Mouse (Mus musculus): ENCODE results near the gene Cd300c. TPM values are rescaled to one million over a fixed set of nuclear protein-coding genes. Genes with fewer than 3 reads are reported as not detected.
"Not testable (repeated sequence)": the region's sequence is repeated elsewhere in the genome, so short reads cannot be mapped to it uniquely, and the experiment has no call there.

The Cd300c gene
- 0.21 and 0.51 TPM in 2 replicates for polyA plus RNA-seq (2012; rRNA removed)

DNA sequence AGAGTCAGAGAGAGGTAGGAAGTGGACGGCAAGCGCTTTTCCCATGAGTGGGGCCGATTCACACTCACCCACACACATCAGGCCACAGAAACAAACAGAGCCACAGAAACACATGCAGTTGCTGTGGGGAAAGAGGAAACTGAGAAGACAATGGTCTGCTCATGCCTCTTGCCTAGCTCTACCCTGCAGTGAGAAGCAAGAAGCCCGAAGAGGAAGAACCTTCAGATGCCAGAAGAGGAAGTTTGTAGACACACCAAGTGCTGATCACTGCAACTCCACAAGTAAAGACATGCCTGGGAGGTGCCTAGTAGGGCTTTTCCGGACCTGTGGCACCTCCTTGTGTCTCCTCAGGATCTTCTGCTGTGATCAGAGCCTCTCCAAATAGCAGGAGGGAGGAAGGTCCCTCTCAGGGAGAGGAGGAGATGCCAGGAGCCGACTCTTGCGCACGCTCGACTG lies at the start of gene Cd300c:
TSS of gene Cd300c (minus strand) at position 406 of the 456 bp plus-strand sequence.
- no peak for DNase-seq (ENCODE audit: low spot score)

DNA sequence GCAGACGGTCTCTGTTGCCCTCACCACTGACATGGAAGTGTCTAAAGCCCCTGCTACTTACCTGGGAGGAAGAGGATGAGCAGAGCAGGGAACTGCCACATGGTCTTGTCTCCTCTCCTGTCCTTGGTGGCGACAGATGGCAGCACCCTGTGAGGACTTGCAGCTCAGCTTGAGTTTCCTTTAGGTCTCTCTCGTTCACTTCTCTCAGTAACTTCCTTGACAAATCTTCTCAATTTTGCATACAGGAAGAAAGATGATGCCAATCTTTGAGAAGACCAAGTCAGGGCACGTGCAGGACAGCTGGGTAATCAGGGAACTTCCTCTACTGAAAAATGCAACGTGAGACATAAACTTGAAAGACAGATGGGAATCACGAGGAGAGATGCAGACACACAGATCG lies 47.1 kb upstream of the Cd300c start, which contains the start of gene Cd300ld2:
TSS of gene Cd300ld2 (minus strand) at position 101 of the 400 bp plus-strand sequence.
- not testable (repeated sequence) for DNase-seq (ENCODE audit: low spot score)

DNA sequence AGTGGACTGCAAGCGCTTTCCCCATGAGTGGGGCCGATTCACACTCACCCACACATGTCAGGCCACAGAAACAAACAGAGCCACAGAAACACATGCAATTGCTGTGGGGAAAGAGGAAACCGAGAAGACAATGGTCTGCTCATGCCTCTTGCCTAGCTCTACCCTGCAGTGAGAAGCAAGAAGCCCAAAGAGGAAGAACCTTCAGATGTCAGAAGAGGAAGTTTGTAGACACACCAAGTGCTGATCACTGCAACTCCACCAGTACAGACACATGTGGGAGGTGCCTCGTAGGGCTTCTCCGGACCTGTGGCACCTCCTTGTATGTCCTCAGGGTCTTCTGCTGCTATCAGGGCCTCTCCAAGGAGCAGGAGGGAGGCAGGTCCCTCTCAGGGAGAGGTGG lies 35.1 kb upstream of the Cd300c start:
- no peak for DNase-seq (ENCODE audit: low spot score)

DNA sequence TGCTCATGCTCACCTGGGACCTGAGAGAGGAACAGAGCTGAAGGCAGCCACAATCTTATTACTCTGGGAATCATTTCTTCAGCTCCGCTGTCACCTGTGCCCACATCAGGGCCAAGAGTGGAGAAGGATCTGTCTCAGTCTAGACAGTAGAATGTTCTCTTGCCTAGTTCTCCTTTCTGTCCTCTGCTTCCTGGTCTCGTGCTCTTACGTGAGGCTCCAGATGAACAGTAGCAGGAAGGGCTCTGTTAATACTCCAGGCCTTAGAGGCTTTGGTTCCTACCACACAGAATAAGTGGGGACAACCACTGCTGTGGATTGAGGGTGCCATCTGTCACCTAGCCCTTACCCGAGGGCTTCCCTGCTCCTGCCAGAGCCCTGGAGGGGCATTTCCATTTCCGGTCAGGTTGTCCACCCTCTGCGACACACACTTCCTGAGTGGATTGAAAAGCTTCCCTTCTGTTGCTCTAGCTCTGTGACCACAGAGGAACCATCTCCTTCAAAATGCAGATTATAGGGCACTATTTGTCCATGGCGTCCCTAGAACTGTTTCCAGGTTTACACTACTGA lies 32.6 kb upstream of the Cd300c start, which contains the start of gene Cd300c2:
TSS of gene Cd300c2 (minus strand) at position 407 of the 567 bp plus-strand sequence.
- no peak for DNase-seq (ENCODE audit: low spot score)

DNA sequence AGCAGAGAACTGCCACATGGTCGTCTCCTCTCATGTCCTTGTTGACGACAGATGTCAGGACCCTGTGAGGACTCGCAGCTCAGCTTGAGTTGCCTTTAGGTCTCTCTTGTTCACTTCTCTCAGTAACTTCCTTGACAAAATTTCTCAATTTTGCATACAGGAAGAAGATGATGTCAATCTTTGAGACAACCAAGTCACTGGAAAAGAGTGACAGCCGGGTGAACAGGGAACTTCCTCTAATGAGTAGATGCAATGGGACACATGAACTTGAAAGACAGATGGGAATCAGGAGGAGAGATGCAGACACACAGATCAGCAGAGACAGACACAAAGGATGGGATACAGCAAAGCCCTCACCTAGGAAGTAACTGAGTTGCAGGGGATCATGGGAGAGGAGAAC lies 20.8 kb upstream of the Cd300c start, which contains the start of gene Cd300ld:
TSS of gene Cd300ld (minus strand) at position 130 of the 400 bp plus-strand sequence.
- no peak for DNase-seq (ENCODE audit: low spot score)

DNA sequence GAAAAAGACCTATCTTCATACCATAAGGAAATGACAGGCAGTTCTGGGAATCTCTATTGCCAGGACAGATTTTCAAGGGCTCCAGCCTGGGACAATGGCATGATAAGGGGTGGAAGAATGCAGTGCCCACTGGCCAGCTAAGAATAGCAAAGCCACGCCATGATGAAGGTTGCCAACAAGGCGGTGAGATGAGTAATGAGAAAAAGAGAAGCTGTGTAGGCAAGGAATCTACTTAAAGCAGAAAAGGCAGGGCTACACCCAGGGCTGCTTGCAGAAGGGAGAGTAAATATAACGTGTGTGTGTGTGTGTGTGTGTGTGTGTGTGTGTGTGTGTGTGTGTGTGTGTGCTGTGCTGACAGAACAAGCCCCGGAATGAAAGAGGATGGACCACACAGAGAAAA lies 12.9 kb upstream of the Cd300c start:
- DNase-seq (ENCODE audit: low spot score), result no peak

DNA sequence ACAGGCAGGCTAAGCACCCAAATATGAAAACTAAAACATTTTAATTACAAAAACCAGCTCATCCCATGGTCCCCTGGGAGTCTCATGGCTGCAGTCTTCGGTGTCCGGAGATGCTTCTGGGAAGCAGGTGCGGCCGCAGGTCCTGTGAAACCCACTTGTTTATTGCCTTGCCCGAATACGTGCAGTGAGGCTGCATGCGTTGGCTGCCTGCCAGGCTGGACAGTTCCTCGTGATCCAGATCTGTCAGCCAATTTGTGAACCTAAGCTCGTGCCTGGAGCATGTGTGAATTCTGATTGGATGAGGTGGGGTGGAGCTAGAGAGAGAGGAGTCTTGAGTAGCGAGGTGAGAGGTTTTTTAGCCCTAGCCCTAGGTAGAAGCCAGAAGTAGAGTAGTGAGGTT lies 3.8 kb upstream of the Cd300c start:
- no peak for DNase-seq (ENCODE audit: low spot score)

DNA sequence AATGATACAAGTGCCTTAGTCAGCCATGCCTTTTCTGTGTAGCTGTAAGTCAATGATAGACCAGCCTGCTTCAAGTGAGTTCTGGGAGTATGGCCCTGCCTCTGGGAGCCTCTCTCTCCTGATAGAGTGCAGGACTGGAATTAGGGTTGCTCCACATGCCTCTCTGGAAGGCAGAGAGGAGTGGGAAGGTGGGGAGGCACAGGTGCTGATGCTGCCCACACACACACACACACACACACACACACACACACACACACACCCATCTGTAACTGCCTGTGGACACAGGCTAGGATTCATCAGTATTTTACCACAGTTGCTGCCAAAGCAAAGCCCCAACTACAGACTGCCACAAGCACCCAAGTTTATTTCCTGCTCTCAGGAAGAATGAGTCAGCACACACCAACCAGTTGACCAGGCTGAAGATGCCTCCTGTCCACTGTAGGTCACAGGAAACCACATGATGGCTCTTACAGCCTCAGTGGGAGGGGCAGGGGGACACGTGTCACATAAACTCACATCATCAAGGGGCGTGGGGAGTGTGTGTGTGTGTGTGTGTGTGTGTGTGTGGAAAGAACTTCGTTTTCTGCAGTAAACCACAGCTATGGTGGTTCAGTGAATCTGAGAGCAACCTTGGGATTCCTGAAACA lies 3.7 kb downstream of the Cd300c start:
- DNase-seq (ENCODE audit: low spot score), result no peak

DNA sequence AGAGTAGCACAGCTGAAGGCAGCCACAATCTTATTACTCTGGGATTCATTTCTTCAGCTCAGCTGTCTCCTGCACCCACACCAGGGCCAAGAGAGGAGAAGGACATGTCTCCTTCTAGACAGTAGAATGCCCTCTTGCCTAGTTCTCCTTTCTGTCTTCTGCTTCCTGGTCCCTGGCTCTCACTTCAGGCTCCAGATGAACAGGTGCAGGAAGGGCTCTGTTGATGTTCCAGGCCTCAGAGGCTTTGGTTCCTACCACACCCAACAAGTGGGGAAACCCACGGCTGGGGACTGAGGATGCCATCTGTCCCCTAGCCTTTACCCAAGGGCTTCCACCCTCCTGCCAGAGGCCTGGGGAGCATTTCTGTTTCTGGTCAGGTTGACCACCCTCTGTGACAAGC lies 8.6 kb downstream of the Cd300c start:
- no peak for DNase-seq (ENCODE audit: low spot score)

DNA sequence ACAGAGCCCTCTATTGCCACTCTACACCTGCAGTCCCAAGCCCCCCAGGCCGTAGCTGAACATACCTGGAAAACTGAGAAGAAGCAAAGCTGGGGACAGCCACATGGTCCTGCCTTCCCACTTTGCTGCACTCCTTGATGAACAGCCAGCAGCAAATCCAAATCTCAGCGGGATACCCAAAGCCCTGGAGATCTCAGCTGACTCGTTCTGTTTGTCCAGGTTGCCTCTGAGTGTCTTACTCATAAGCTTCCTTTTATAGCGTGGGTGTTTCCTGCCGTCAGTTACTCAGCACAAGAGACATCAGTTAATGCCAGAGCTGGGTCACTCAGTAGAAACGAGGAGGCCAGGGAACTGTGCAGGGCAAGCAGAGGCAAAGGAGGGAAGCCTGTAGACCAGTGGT lies 34.8 kb downstream of the Cd300c start, which contains the start of gene Cd300lb:
TSS of gene Cd300lb (minus strand) at position 243 of the 400 bp plus-strand sequence.
- no peak for DNase-seq (ENCODE audit: low spot score)

DNA sequence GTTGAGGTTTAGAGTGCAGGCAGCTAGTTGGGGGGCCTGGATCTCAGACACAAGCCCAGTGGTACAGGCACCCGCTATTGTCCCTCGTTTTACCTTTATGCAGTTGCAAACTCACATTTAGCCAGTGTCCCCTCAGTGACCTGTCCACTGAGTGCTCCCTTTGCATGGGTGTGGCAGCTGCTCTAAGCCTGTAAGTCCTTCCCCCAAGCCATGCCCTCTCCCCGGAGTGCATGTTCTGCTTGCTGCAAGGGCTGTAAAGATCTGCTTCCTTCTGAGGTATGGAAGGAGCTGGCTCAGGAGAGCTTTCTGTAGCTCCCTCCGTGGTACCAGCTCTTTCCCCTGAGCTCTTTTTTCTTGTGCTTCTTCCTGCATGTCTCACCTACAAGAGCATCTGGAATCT lies 35.4 kb downstream of the Cd300c start:
- DNase-seq (ENCODE audit: low spot score), result no peak

DNA sequence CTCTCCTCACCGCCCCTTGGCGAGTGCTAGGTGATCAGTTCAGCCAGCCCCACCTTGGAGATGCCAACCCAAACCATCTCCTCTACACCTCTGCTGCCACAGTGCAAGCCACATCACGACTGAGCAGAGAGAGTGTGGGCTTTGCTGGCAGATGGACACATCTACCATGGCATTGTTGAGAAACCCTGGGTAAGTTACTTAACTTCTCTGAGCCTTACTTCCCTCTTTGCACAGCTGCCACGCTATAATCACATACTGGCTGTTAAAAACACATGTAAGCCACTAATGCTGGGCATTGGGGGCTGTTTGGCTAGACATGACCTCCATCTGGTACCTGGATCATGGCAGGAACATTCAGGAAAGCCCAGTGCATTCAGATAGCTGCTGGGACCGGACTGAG lies 37.9 kb downstream of the Cd300c start:
- DNase-seq (ENCODE audit: low spot score), result no peak

DNA sequence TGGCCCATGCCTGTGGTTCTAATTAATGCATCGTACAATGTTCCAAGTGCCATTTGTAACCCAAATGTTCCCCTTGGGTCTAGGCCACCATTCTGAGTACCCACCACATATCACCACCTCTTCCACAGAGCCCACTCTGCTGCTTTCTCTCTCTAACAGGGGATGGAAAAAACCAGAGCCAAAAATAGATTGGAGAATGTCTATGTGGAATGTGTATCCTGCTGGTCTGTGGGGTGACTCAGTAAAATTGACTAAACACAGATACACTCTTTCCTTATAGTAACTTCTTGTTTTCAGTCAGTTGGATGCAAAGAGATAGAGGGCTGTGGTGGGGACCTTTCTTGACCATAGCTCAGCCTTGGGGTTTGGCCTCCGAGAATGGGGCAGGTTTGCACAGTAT lies 39.4 kb downstream of the Cd300c start:
- no peak for DNase-seq (ENCODE audit: low spot score)

DNA sequence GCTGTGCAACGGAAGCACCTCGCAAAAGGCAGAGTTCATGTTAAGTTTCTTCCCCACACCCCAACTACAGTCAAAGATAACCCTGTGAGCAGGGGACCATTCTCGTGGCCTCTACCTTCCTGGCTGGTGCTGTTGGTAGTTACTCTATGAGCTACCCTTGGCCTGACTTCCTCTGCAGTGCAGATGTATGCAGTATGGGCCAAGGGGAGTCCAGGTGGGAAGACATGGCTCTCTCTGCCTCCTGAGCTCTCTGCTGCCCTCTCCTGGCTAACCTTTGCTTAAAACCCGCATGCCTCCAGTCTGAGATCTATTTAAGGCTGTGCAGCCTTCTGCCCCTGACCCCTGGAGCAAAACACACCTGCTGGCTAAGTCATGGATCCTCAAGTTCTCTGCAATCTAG lies 45.0 kb downstream of the Cd300c start:
- DNase-seq (ENCODE audit: low spot score), result no peak

DNA sequence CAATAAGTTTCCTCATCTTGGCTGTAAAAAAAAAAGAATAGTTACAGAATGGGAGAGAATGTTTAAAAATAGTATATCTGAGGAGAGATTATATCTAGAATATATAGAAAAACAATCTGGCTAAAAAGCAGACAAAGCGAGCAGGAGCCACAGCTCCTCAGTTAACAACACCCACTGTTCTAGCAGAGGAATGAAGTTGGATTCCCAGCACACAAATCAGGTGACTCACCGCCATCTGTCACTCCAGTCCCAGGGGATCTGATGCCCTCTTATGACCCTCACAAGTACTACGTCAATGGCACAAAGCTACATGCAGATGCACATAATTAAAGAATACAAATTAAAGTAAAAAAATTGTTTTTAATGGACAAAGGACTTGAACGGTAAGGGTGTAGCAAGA lies 46.5 kb downstream of the Cd300c start:
- DNase-seq (ENCODE audit: low spot score), result no peak

DNA sequence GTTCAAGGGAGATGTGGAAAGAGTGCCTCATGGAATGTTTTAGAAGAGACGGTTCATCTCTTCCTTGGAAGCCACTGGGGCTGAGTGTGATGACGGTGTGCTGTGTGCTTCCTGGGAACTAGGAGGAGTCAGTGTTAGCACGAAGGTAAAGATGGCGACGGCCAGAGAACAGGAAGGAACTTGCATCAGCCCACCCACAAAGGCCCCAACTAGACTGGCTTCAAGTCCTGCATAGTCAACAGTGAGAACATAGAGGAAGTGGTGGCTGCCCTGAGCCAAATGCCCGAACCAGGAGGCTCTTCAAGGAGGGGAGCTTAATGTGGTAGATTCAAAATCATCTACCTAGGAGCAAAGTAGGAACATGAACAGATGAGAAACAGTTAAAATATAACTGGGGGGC lies 51.8 kb downstream of the Cd300c start:
- no peak for DNase-seq (ENCODE audit: low spot score)

DNA sequence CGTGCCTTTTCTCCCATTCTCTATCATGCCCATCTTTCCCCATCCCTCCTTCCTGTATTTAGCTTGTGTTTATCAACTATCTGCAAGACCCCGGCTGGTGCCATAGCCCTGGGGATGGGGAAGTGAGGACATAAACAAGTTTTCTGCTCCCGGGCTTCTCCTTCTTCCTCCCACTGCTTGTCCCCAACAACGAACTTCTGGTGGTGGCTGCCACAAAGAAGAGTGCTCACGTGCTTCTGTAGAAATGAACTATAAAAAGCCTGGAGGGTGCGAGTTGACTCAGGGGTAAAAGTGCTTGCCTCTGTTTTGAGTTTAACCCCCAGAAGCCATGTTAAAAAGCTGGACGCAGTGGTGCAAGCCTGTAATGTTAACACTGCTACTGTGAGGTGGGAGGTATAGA lies 54.0 kb downstream of the Cd300c start:
- DNase-seq (ENCODE audit: low spot score), result no peak

DNA sequence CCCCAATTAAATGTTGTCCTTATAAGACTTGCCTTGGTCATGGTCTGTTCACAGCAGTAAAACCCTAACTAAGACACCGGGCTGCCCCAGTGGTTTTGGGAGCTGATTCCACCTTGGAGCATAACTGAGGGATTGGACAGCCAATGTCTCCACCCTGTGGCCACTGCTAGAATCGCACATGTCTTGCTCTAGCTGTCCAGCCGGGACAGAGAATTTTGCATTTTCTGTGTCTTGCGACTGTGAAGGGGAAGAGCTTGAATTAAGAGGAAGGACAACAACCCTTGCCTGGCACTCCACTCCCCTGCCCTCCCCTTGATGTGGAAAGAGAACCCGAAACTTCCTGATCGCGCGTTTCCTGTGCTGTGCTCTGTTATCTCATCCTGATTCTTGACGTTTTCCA lies 56.1 kb downstream of the Cd300c start:
- DNase-seq (ENCODE audit: low spot score), result peak; percentile 36

DNA sequence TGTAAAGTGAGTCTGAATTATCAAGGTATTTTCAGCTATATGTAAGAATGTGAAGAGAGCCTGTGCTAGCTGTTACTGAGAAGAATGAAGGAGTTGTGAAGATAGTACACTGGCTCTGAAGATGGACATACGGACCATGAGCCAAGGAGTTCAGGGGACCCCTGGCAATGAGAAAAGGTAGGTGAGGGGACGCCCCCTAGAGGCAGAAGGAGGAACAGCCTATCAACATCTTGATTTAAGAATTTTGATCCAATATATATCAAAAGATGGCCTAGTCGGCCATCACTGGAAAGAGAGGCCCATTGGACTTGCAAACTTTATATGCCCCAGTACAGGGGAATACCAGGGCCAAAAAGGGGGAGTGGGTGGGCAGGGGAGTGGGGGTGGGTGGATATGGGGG lies 59.4 kb downstream of the Cd300c start:
- not testable (repeated sequence) for DNase-seq (ENCODE audit: low spot score)

DNA sequence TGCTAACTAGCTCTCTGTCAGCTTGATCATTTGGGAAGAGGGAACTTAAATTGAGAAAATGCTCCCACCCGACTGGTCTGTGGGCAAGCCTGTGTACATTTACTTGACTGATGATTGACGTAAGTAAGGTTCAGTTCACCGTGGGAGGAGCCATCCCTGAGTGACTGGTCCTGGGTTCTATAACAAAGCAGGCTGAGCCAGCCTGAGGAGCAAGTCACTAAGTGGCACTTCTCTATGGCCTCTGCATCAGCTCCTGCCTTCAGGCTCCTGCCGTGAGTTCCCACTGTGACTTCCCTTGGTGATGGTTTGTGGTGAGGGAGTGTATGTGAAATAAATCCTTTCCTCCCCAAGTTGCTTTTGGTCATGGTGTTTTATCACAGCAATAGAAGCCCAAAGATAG lies 60.9 kb downstream of the Cd300c start:
- DNase-seq (ENCODE audit: low spot score), result no peak

DNA sequence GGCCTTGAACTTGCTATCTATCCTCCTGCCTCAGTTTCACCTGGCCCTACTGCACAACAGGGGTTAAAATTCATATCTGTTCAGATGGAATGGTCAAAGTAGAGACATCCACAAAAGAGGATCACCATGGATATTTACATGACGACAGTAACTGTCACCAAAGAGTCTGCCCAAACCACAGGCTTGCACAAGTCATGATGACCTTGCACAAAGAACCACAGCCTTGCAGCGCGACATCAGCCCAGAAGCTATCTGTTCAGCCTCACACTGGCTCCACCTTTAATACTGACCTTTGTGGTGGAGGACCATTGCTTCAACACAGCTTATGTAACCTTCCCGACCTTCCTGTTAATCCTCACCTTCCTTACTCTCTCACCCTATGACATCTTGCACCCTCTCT lies 61.4 kb downstream of the Cd300c start:
- no peak for DNase-seq (ENCODE audit: low spot score)
